Mouse (Mus musculus) embryo, embryonic 10.5 days (tissue): ENCODE measurements at regions not wholly inside any gene's neighbourhood (a gene's known extent, or its start where the extent isn't known, plus 50 kb on each side); places are given as distances from the start of the nearest gene placed in this dataset.

ENCODE experiments used
- DNase-seq: peaks from one replicate; pipeline ENCODE4 v3.0.0-alpha.2; 2015; ENCODE audit warnings: low spot score

GRCm38 (mm10) chr8:92427801-92428200 is 70.4 kb downstream of the Irx5 start:
- no peak for DNase-seq

GRCm38 (mm10) chr8:92437075-92437663 is 79.7 kb downstream of the Irx5 start:
- no peak for DNase-seq

GRCm38 (mm10) chr8:92438294-92438693 is 80.9 kb downstream of the Irx5 start:
- no peak for DNase-seq

- DNase-seq = no peak
Observed at GRCm38 (mm10) chr8:92439713-92440436, 82.5 kb downstream of the Irx5 start.

GRCm38 (mm10) chr8:92442086-92442485 is 84.7 kb downstream of the Irx5 start:
- DNase-seq = no peak

- DNase-seq = no peak
Observed at GRCm38 (mm10) chr8:92459291-92459690, 101.9 kb downstream of the Irx5 start.

- peak; percentile 74 for DNase-seq
Observed at GRCm38 (mm10) chr8:92460129-92460953, 102.9 kb downstream of the Irx5 start.

GRCm38 (mm10) chr8:92469141-92470000 is 111.9 kb downstream of the Irx5 start:
- DNase-seq = peak; percentile 75

- no peak for DNase-seq
Observed at GRCm38 (mm10) chr8:92472257-92472656, 114.8 kb downstream of the Irx5 start.

GRCm38 (mm10) chr8:92472817-92473216 is 115.4 kb downstream of the Irx5 start:
- no peak for DNase-seq

- no peak for DNase-seq
Observed at GRCm38 (mm10) chr8:92482393-92482792, 125.0 kb downstream of the Irx5 start.

GRCm38 (mm10) chr8:92483055-92483765 is 125.8 kb downstream of the Irx5 start:
- peak; percentile 29 for DNase-seq

GRCm38 (mm10) chr8:92488526-92489159 is 131.2 kb downstream of the Irx5 start:
- no peak for DNase-seq

GRCm38 (mm10) chr8:92491533-92491932 is 134.1 kb downstream of the Irx5 start:
- no peak for DNase-seq

GRCm38 (mm10) chr8:92493403-92493802 is 136.0 kb downstream of the Irx5 start:
- no peak for DNase-seq

GRCm38 (mm10) chr8:92505552-92506281 is 148.3 kb downstream of the Irx5 start:
- no peak for DNase-seq

GRCm38 (mm10) chr8:92506436-92506835 is 149.0 kb downstream of the Irx5 start:
- DNase-seq = no peak

- no peak for DNase-seq
Observed at GRCm38 (mm10) chr8:92506906-92507305, 149.5 kb downstream of the Irx5 start.

- DNase-seq = no peak
Observed at GRCm38 (mm10) chr8:92515385-92515784, 158.0 kb downstream of the Irx5 start.

- DNase-seq = peak; percentile 13
Observed at GRCm38 (mm10) chr8:92518031-92518430, 156.1 kb upstream of the Irx6 start.
